Mouse (Mus musculus): Measurements from ENCODE around the gene Rpain.

Gene Rpain

DNA sequence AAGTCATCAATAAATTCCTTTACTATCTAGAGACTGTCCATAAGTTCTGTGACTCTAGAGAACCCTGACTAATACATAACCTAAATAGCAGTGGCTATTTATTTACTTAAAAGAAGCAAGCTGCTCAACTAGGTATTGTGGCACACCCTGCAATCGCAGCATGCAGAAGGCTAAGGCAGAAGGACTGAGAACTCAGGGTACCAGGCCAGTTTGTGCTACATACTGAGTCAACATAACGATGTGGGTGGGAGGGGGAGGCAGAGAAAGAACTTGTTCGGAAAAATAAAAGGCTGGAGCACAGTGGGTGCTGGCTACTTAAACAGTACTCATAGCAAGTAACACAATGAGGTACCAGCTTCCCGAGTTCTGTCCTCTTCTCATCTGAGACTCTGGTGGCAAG, 31.2 kb downstream of the Rpain start:
- no peak for DNase-seq

DNA sequence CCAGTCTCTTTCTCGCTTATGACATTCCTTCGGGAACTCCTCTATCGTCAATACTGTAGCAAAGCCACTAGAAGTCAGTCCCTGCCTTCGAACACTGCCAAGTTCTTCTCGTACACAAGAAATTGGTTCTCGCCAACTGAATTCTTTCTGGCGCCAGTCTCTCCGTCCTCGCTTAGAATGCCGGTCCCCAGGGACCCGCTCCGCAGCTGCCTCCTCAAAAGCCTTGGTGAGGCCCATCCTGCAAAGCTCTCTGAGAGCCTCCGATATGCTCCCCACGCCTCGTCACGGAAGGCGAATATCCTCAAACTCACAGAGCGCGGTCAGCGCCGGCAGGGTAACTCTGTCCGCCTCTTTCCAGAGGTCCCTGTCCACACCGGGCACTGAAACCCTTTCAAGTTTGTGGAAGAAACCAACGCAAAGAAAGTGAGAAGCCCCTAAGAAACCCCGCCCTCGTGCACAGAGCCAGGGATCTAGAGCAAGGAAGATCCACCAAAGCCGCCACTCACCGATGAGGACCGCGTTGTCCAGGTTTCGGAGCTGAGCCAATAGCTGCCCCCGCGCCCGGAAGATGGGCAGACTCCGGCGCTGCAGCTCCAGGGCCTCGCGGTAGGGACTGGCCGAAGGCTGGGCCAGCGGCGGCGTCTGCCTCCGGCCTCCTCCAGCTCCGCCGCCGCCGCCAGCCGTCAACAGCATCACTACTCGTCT, 33.8 kb downstream of the Rpain start:
- DNase-seq, result peak; percentile 69

DNA sequence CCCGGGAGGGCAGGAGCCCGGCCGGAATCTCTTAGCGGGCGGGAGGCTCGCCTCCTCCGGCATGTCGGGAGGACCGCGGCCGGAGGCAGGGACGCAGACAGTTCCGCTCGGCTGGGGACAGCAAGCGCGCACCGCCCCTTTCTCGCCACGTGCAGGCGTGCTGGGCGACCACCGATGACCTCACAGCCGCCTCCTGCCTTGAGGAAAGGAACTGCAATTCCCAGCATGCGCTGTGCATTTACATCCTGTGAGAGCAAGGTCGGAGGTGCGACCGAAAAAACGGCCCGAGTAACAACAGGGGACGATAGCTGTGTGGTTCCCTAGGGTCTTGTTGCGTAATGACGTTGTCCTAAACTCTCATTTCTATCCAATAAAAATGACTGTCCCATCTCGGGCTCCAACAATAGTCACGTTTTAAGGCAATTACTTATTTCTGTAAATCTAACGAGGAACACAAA, 34.3 kb downstream of the Rpain start, which contains the start of gene Dhx33:
Gene Dhx33 (minus strand): TSS at position 122 of the 458 bp plus-strand sequence.
- peak; percentile 94 for DNase-seq

DNA sequence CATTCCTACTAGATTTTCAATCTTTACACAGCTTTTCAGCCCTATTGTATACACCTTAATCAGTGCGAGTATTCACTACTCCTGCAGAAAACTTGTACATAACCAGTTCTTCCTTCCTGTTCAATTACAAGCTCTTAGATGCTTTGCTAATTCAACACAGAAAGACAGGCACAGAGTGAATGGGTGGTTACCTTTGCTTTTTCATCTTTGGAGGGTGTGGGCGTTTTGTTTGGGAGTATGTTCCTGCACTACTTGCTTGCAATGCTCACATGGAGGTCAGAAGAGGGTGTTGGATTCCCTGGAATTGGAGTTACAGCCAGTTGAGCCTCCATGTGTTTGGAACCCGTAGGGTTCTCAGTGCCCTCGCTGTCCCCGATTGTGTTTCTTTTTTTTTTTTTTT, 35.0 kb downstream of the Rpain start:
- no peak for DNase-seq

DNA sequence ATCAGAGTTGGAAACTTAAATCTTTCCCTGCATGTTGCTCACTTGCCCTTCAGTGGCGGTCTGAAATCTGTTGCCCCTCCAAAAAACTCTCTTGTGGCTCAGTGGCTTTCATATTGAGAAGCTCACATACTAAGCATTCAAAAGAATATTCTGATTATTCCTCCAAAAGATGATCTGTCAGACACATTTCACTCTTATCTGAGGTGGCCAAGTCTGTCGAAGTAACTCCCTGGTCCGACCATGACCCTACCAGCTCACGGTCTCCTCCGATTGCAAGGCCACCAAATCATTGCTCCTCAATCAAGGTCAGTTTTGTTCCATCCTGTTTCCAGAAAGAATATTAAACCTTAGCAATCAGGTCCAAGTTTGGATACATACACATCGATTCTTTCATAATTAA, 37.0 kb downstream of the Rpain start:
- no peak for DNase-seq

DNA sequence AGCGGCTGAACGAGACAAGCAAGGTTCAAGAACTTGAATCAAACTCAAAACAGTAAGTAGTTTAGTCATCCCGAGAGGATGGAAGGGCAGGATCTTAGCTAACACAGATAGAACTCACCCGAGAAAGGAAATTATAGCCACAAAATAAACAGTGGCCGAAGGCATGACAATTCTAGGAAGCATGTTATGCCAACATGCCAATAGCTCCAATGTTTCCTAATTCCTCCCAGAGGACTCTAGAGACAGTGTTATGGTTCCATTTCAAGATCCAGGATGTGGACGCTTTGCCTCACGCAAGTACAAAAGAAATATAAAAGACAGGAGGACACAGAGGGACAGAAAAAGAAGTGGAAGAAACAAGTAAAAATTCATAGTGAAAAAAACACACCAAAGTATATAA, 37.8 kb downstream of the Rpain start:
- no peak for DNase-seq

DNA sequence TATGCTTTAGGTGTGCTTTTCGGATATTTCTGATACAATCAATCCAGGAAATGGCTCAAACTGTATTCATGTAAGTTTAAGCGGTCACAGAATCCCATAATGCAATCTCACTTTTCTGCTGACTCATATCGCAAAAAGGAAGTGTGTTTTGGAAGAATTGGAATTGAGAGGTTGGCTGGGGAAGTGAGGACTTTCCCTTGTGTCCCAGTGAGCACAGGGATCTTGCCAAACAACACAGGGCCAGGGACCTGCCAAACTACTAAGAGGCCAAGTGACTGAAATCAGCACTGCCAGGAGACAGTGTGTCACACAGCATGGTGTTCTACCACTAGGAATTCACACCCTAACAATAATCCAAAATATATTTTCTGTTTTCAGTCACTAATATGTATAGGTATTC, 38.3 kb downstream of the Rpain start:
- no peak for DNase-seq

DNA sequence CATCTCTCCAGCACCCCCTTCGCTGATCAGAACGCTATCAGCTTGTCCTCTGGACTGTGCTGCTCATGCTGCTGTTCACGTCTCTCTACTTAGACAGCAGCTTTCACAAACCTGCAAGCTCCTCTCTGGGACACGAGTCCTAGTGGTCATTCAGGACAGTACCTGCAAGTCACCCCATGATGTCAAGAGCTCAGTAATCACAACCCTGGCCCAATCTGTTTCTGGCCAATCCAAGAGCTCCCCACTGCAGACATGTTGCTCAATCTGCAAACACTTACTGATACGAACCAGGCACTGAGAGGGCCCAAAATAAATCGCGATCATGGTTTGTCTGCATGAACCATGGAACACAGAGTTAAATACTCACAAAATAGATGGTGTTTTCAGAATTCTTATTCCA, 42.7 kb downstream of the Rpain start:
- DNase-seq, result peak; percentile 29

DNA sequence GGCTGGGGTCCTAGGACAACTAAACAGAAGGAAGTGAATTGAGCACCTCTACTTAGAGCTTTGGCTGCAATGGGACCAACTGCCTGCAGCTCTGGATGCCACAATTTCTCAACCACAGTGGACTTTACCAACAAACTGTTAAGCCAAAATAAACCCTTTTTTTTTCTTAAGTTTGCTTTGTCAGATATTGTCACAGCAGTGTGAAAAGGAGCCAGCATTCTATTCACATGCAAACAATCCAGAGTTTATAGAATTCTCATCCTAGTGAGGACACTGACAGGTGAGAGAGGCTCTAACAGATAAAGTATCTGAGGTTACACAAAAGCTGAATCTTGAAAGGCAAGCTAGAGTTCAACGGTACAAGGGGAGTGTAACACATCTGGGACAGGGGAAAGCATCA, 47.0 kb downstream of the Rpain start:
- DNase-seq, result no peak

DNA sequence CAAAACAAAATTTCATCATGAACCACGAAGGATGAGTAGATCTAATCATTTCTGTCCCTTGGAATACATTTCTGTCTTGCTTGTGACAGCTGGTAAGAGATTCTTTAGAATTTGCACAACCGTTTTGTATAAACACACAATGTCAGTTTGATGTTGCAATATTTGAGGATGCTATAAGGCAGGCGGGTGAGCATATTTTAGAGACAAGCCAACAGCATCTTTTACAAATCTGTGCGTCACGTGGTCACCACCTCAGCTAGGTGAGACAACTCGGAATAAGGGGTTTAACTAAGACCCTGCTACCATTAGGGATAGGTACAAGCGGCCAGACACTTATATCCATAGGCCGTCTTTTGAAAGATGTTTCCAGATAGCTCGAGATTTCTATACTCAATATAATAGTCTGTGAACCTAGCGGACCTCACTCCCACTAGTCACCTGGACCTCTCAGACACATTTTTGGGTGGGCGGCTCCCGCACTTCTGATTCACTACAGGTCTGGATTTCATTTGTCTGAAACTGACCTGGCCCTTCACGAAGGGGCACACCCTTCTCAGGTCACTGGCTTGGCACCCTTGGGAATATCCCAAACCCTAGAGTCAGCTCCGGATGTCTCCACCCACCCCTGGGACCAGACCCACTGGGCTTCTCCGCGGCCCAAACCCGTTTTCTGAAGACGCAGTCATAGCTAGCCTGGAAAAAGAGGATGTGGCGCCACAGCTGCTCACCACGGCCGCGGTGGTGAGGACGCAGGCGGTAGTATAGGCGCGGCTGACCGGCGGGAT, 48.6 kb downstream of the Rpain start:
- DNase-seq, result no peak

DNA sequence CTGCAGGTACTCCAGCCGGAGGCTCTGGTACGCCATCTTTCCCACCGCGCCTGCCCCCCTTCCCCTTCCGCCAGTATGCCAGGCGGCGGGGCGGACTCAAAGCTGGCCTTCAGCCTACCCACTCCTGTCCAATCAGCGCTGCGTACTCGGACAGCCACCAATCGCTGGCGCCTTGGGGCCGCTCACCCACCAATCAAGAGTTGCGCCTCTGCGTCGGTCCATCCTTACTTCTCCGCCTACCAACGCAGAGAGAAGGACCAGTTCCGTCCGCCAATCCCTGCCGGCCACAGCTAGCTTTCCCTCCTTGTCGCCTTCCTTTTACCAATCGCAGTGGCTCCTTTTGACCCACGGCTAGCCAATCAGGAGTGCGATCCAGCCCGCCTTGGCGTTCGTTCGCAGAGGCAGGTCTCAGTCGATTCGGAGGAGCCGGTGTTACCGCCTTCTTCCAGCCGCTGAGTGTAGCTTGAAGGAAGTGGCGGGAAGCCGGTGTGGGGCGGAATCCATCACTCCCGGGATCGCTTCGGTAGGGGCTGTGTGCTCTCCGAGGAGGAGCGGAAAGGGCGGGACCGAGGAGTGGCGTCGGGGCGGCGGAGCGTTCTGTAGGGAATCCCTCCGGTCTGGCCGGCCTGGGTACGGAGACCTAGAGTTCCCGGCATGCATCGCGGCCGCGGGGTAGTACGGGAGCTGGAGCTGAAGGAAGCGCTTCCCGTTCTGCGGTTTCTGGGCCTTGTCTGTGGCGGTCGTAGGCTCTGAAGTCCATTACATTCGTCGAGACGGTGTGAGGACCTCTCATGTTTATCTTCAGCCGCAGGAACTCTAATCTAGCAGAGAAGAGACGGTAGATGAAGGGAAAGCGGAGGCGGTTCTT, 49.4 kb downstream of the Rpain start, which contains the start of the genes Mis12 and Derl2:
Gene Mis12 (plus strand): TSS at position 411 of the 868 bp plus-strand sequence.
Gene Derl2 (minus strand): TSS at position 641 of the 868 bp plus-strand sequence.
- peak; percentile 98 for DNase-seq

All from liver (tissue).